Mouse (Mus musculus) heart, embryonic 12.5 days (tissue): ENCODE measurements around the gene Fkbp1b. TPM values are rescaled to one million over a fixed set of nuclear protein-coding genes. Genes with fewer than 3 reads are reported as not detected.

Experiments
- ATAC-seq: fragments of 200-750 bp; cut with Nextera tagmentation; 2 replicates; pipeline ENCODE4 v1.8.0; 2017; ENCODE audit warnings: moderate TSS enrichment, moderate library complexity; ENCODE audit not compliant: insufficient number of reproducible peaks, low FRiP score
- H3K27ac ChIP-seq: fragments of 300-500 bp; sonication (generic); 2 replicates; pipeline ENCODE4 v1.5.1; 2016; ENCODE audit warnings: mild to moderate bottlenecking, moderate library complexity; ENCODE audit not compliant: poor library complexity, severe bottlenecking
- H3K27me3 ChIP-seq: fragments of 300-500 bp; sonication (generic); replicated peaks from 2 replicates; pipeline ENCODE4 v1.6.1; 2016; ENCODE audit warnings: mild to moderate bottlenecking, moderate library complexity
- H3K36me3 ChIP-seq: fragments of 300-500 bp; sonication (generic); 2 replicates; pipeline ENCODE4 v1.6.1; 2016; ENCODE audit warnings: mild to moderate bottlenecking, moderate library complexity
- H3K4me1 ChIP-seq: fragments of 300-500 bp; sonication (generic); replicated peaks from 2 replicates; pipeline ENCODE4 v1.6.1; 2016; ENCODE audit warnings: mild to moderate bottlenecking
- H3K4me2 ChIP-seq: fragments of 300-500 bp; sonication (generic); 2 replicates; pipeline ENCODE4 v1.6.1; 2016; ENCODE audit warnings: mild to moderate bottlenecking, moderate library complexity
- H3K4me3 ChIP-seq: fragments of 300-500 bp; sonication (generic); 2 replicates; pipeline ENCODE4 v1.5.1; 2016; ENCODE audit warnings: mild to moderate bottlenecking
- H3K9ac ChIP-seq: fragments of 300-500 bp; sonication (generic); 2 replicates; pipeline ENCODE4 v1.6.1; 2016; ENCODE audit warnings: mild to moderate bottlenecking, moderate library complexity
- H3K9me3 ChIP-seq: fragments of 300-500 bp; sonication (generic); replicated peaks from 2 replicates; pipeline ENCODE4 v1.6.1; 2016; ENCODE audit warnings: mild to moderate bottlenecking, moderate library complexity
- WGBS: fragments of 180-500 bp; shearing (Covaris S2); methylation state at CpG from one replicate; pipeline ENCODE4 v1.1.7; 2016; 5-methylcytosine and 5-hydroxymethylcytosine counted together
- polyA plus RNA-seq: library from polyadenylated mRNA; unstranded; fragments of >200 nt; fragmentation: Nextera tagmentation; extraction: Ambion mirVana; gene quantifications from 2 replicates; pipeline ENCODE4 v1.2.1, GENCODE M21; 2016

The Fkbp1b gene
- polyA plus RNA-seq, 1 experiment from 2014 or later, result 10.7 TPM

GRCm38 (mm10) chr12:4873531-4873930, 32.1 kb upstream of the Fkbp1b start:
- peak overlapping the region; percentile 72 for H3K9ac ChIP-seq
- H3K27ac ChIP-seq, result peak overlapping the region; percentile 26; the same call in 1 of the 2 replicates
- no peaks in the 10 kb centered on the region for H3K27me3 ChIP-seq
- no peaks in the 10 kb centered on the region for H3K9me3 ChIP-seq
- H3K4me2 ChIP-seq, result peak overlapping the region; percentile 80
- peaks cover 4% of the 10 kb centered on the region; the same call in 1 of the 2 replicates for H3K36me3 ChIP-seq
- no peak for ATAC-seq
- peaks cover 34% of the 10 kb centered on the region for H3K4me1 ChIP-seq
- WGBS, result 62% methylated on average over 6 of the region's 6 CpGs
- peak overlapping the region; percentile 39 for H3K4me3 ChIP-seq

GRCm38 (mm10) chr12:4872983-4873477, 31.6 kb upstream of the Fkbp1b start:
- Histone ChIP-seq H3K9ac (no peak overlapping the region), H3K4me2 (peak overlapping the region; percentile 80; the same call in 1 of the 2 replicates), H3K27me3 (no peaks in the 10 kb centered on the region), H3K4me1 (peaks cover 34% of the 10 kb centered on the region), H3K27ac (0 out of 2 replicates have a peak overlapping the region, but pooled peaks have one; percentile 14), H3K4me3 (peak overlapping the region; percentile 39; the same call in 1 of the 2 replicates), H3K9me3 (no peaks in the 10 kb centered on the region), H3K36me3 (no peaks in the 10 kb centered on the region)
- peak; percentile 73 for ATAC-seq
- 38% methylated on average over 5 of the region's 5 CpGs for WGBS

GRCm38 (mm10) chr12:4872273-4872672, 30.9 kb upstream of the Fkbp1b start:
- Histone ChIP-seq H3K27ac (no peak overlapping the region), H3K27me3 (no peaks in the 10 kb centered on the region), H3K4me2 (peak overlapping the region; percentile 33), H3K4me1 (peaks cover 34% of the 10 kb centered on the region), H3K9ac (no peak overlapping the region), H3K36me3 (no peaks in the 10 kb centered on the region), H3K4me3 (no peak overlapping the region), H3K9me3 (no peaks in the 10 kb centered on the region)
- no peak for ATAC-seq
- 39% methylated on average over 4 of the region's 4 CpGs for WGBS

DNA sequence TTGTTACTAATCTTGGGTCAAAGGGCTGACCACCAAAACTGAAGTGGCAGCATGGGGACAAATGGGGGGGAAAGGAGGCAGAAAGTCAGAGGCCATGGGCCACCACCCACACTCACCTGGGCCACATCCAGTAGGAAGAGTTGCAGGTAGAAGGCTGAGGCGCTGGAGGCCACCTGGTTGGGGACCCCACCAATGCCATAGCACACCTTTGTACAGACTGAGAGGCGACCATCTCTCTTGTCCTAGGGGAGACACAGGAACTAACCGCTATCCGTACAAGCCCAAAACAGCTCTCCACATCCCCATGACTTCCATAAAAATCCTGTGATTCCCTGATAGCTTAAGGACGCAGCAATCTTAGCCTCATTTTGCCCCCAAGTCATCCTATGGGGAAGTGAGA, 29.9 kb upstream of the Fkbp1b start:
- H3K27ac ChIP-seq, result no peak overlapping the region
- H3K4me2 ChIP-seq, result no peak overlapping the region
- H3K27me3 ChIP-seq, result no peaks in the 10 kb centered on the region
- H3K36me3 ChIP-seq, result no peaks in the 10 kb centered on the region
- 90% methylated on average over 5 of the region's 5 CpGs for WGBS
- no peak for ATAC-seq
- no peaks in the 10 kb centered on the region for H3K9me3 ChIP-seq
- H3K4me1 ChIP-seq, result peaks cover 34% of the 10 kb centered on the region
- H3K4me3 ChIP-seq, result no peak overlapping the region
- H3K9ac ChIP-seq, result no peak overlapping the region

GRCm38 (mm10) chr12:4868924-4869323, 27.5 kb upstream of the Fkbp1b start:
- ATAC-seq, result no peak
- Histone ChIP-seq H3K4me2 (no peak overlapping the region), H3K36me3 (no peaks in the 10 kb centered on the region), H3K9me3 (no peaks in the 10 kb centered on the region), H3K4me1 (peaks cover 36% of the 10 kb centered on the region), H3K4me3 (no peak overlapping the region), H3K27me3 (no peaks in the 10 kb centered on the region; the same call in 1 of the 2 replicates), H3K9ac (no peak overlapping the region), H3K27ac (no peak overlapping the region)
- WGBS, result 72% methylated on average over 8 of the region's 8 CpGs

- 0 out of 2 replicates have a peak overlapping the region, but pooled peaks have one; percentile 20 for H3K9ac ChIP-seq
- H3K36me3 ChIP-seq, result 0 out of 2 replicates have a peak, but pooled peaks cover 5% of the 10 kb centered on the region
- H3K27me3 ChIP-seq, result no peaks in the 10 kb centered on the region; the same call in 1 of the 2 replicates
- H3K4me2 ChIP-seq, result peak overlapping the region; percentile 49
- no peak for ATAC-seq
- H3K9me3 ChIP-seq, result no peaks in the 10 kb centered on the region
- peaks cover 40% of the 10 kb centered on the region for H3K4me1 ChIP-seq
- H3K27ac ChIP-seq, result peak overlapping the region; percentile 84; the same call in 1 of the 2 replicates
- no peak overlapping the region for H3K4me3 ChIP-seq
- 45% methylated on average over 4 of the region's 4 CpGs for WGBS
Measured at GRCm38 (mm10) chr12:4864338-4864690, 22.9 kb upstream of the Fkbp1b start.

- Histone ChIP-seq H3K27ac (peak overlapping the region; percentile 84), H3K27me3 (no peaks in the 10 kb centered on the region; the same call in 1 of the 2 replicates), H3K9ac (0 out of 2 replicates have a peak overlapping the region, but pooled peaks have one; percentile 20), H3K4me3 (no peak overlapping the region), H3K9me3 (no peaks in the 10 kb centered on the region), H3K4me1 (peaks cover 42% of the 10 kb centered on the region), H3K4me2 (peak overlapping the region; percentile 49), H3K36me3 (0 out of 2 replicates have a peak, but pooled peaks cover 5% of the 10 kb centered on the region)
- peak; percentile 72 for ATAC-seq
- 29% methylated on average over 4 of the region's 4 CpGs for WGBS
Measured at GRCm38 (mm10) chr12:4863654-4864337, 22.4 kb upstream of the Fkbp1b start.

- H3K4me1 ChIP-seq, result peaks cover 42% of the 10 kb centered on the region
- 92% methylated on average over 4 of the region's 4 CpGs for WGBS
- no peak overlapping the region for H3K4me3 ChIP-seq
- no peak overlapping the region for H3K4me2 ChIP-seq
- ATAC-seq, result no peak
- no peaks in the 10 kb centered on the region for H3K9me3 ChIP-seq
- no peaks in the 10 kb centered on the region; the same call in 1 of the 2 replicates for H3K27me3 ChIP-seq
- no peak overlapping the region for H3K9ac ChIP-seq
- 0 out of 2 replicates have a peak, but pooled peaks cover 9% of the 10 kb centered on the region for H3K36me3 ChIP-seq
- H3K27ac ChIP-seq, result 0 out of 2 replicates have a peak overlapping the region, but pooled peaks have one; percentile 32
Measured at GRCm38 (mm10) chr12:4862672-4863071, 21.3 kb upstream of the Fkbp1b start.

GRCm38 (mm10) chr12:4859241-4859914, 18.0 kb upstream of the Fkbp1b start:
- H3K4me1 ChIP-seq, result peaks cover 35% of the 10 kb centered on the region
- peak overlapping the region; percentile 63 for H3K27ac ChIP-seq
- peak; percentile 52 for ATAC-seq
- H3K9ac ChIP-seq, result no peak overlapping the region
- H3K27me3 ChIP-seq, result no peaks in the 10 kb centered on the region
- H3K4me3 ChIP-seq, result no peak overlapping the region
- 33% methylated on average over 11 of the region's 11 CpGs for WGBS
- no peak overlapping the region for H3K4me2 ChIP-seq
- 0 out of 2 replicates have a peak, but pooled peaks cover 5% of the 10 kb centered on the region for H3K9me3 ChIP-seq
- peaks cover 27% of the 10 kb centered on the region for H3K36me3 ChIP-seq

- ATAC-seq, result no peak
- Histone ChIP-seq H3K4me1 (peaks cover 17% of the 10 kb centered on the region), H3K27ac (no peak overlapping the region), H3K36me3 (peaks cover 43% of the 10 kb centered on the region), H3K27me3 (no peaks in the 10 kb centered on the region), H3K4me3 (no peak overlapping the region), H3K9me3 (0 out of 2 replicates have a peak, but pooled peaks cover 5% of the 10 kb centered on the region), H3K4me2 (no peak overlapping the region), H3K9ac (no peak overlapping the region)
- 96% methylated on average over 2 of the region's 2 CpGs for WGBS
Measured at GRCm38 (mm10) chr12:4856834-4857233, 15.4 kb upstream of the Fkbp1b start.

DNA sequence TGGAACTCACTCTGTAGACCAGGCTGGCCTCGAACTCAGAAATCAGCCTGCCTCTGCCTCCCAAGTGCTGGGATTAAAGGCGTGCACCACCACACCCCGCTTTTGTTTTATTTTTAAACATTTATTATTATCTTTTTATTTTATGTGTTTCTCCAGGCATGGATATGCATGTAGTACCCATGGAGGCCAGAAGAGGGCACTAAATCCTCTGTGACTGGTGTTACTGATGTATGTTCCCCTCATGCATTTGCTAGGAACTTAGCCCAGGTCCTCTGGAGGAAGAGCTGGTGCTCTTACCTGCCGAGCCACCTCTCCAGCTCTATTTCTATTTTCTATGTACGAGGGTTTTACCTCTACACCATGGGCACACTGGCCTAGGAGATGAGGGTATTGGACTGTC, 14.8 kb upstream of the Fkbp1b start:
- Histone ChIP-seq H3K4me2 (no peak overlapping the region), H3K36me3 (peaks cover 49% of the 10 kb centered on the region), H3K9me3 (0 out of 2 replicates have a peak, but pooled peaks cover 5% of the 10 kb centered on the region), H3K27me3 (no peaks in the 10 kb centered on the region), H3K9ac (no peak overlapping the region), H3K27ac (no peak overlapping the region), H3K4me3 (no peak overlapping the region), H3K4me1 (peaks cover 12% of the 10 kb centered on the region)
- no peak for ATAC-seq
- 94% methylated on average over 5 of the region's 5 CpGs for WGBS
